Mouse (Mus musculus) limb, embryonic 13.5 days (tissue): Measurements from ENCODE around the gene Cttn. TPM values are rescaled to one million over a fixed set of nuclear protein-coding genes. Genes with fewer than 3 reads are reported as not detected.

ENCODE experiments used
- ATAC-seq: fragments of 200-750 bp; cut with Nextera tagmentation; 2 replicates; pipeline ENCODE4 v1.8.0; 2017; ENCODE audit warnings: low read depth, moderate number of reproducible peaks, moderate TSS enrichment; ENCODE audit not compliant: low FRiP score
- H3K27ac ChIP-seq: fragments of 300-500 bp; sonication (generic); 2 replicates; pipeline ENCODE4 v1.5.1; 2015; ENCODE audit warnings: inconsistent platforms, mild to moderate bottlenecking, moderate library complexity
- H3K27me3 ChIP-seq: fragments of 300-500 bp; sonication (generic); 2 replicates; pipeline ENCODE4 v1.6.1; 2015; ENCODE audit warnings: mild to moderate bottlenecking, inconsistent platforms
- H3K36me3 ChIP-seq: fragments of 300-500 bp; sonication (generic); 2 replicates; pipeline ENCODE4 v1.6.1; 2015; ENCODE audit warnings: inconsistent platforms, mild to moderate bottlenecking, moderate library complexity
- H3K4me1 ChIP-seq: fragments of 300-500 bp; sonication (generic); 2 replicates; pipeline ENCODE4 v1.6.1; 2015; ENCODE audit warnings: inconsistent platforms
- H3K4me2 ChIP-seq: fragments of 300-500 bp; sonication (generic); replicated peaks from 2 replicates; pipeline ENCODE4 v1.6.1; 2015; ENCODE audit warnings: inconsistent platforms, mild to moderate bottlenecking, moderate library complexity
- H3K4me3 ChIP-seq: fragments of 300-500 bp; sonication (generic); 2 replicates; pipeline ENCODE4 v1.5.1; 2015; ENCODE audit warnings: moderate library complexity, mild to moderate bottlenecking, inconsistent platforms
- H3K9ac ChIP-seq: fragments of 300-500 bp; sonication (generic); 2 replicates; pipeline ENCODE4 v1.6.1; 2015; ENCODE audit warnings: mild to moderate bottlenecking, inconsistent platforms
- H3K9me3 ChIP-seq: fragments of 300-500 bp; sonication (generic); 2 replicates; pipeline ENCODE4 v1.6.1; 2016; ENCODE audit warnings: inconsistent platforms
- WGBS: fragments of 180-500 bp; shearing (Covaris S2); methylation state at CpG from one replicate; pipeline ENCODE4 v1.1.7; 2015; 5-methylcytosine and 5-hydroxymethylcytosine counted together
- polyA plus RNA-seq: library from polyadenylated mRNA; unstranded; fragments of >200 nt; fragmentation: Nextera tagmentation; extraction: Ambion mirVana; gene quantifications from 2 replicates; pipeline ENCODE4 v1.2.1, GENCODE M21; 2015

Cttn gene
- polyA plus RNA-seq, 1 experiment from 2014 or later = 192 TPM

DNA sequence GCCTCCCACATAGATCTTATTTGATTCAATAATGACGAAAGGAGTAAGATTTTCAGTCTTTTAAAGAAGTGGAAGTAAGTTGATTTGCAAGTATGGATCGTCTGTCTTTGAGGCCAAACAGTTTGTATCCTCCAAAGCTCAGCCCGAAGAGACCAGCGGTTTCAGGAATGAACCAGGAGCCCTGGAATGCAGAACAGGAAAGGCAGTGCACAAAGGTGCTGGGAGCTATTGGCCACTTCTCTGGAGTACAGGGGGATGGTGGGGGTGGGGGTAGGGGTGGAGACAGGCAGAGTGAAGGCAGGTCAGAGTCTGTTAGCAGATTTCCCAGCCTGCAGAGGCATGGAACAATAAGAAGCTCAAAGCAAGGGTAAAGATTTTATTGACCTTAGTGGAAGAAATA lies 2.7 kb upstream of the Cttn start:
- no peak overlapping the region for H3K4me3 ChIP-seq
- no peaks in the 10 kb centered on the region for H3K27me3 ChIP-seq
- H3K27ac ChIP-seq = no peak overlapping the region
- ATAC-seq = no peak
- no peak overlapping the region for H3K4me2 ChIP-seq
- 68% methylated on average over 4 of the region's 4 CpGs for WGBS
- H3K9me3 ChIP-seq = no peaks in the 10 kb centered on the region
- H3K9ac ChIP-seq = no peak overlapping the region
- peaks cover 26% of the 10 kb centered on the region for H3K36me3 ChIP-seq
- H3K4me1 ChIP-seq = peaks cover 14% of the 10 kb centered on the region

GRCm38 (mm10) chr7:144471103-144471502 lies 294 bp upstream of the Cttn start:
- 77% methylated on average over 2 of the region's 2 CpGs for WGBS
- Histone ChIP-seq H3K4me1 (peaks cover 15% of the 10 kb centered on the region), H3K9ac (peak overlapping the region; percentile 95), H3K27ac (no peak overlapping the region), H3K4me3 (peak overlapping the region; percentile 95), H3K27me3 (no peaks in the 10 kb centered on the region), H3K4me2 (peak overlapping the region; percentile 80), H3K9me3 (no peaks in the 10 kb centered on the region), H3K36me3 (peaks cover 11% of the 10 kb centered on the region)
- no peak for ATAC-seq

DNA sequence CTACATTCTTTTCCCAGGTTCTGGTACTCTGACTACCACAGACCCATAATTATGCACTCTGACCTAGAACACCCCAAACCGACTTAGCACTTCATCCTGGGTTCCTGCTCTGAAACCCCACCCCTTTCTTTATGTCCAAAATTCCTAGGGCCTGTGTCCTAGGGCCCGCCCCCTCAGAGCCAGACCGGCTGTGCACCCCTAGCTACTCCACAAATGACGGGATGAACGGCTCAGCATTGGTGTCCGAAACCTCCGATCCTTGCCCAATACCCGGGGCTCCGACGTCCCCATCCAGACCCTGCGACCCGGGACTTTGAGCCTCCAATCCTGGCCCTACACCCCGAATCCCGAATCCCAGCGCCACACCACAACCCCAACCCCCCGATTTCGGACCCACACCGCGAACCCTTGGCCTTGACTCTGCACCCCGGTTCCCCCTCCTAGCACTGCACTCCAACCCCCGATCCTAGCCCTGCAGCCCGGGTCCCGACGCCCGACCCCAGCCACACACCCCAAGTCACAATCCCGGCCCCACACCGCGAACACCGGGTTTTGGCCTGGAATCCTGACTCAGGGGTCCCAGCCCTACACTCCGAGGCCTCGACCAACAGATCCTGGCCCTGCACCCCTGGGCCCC lies 783 bp downstream of the Cttn start:
- peak; percentile 13; the same call in 1 of the 2 replicates for ATAC-seq
- WGBS = under 1% methylated on average over 31 of the region's 31 CpGs
- H3K4me2 ChIP-seq = peak overlapping the region; percentile 80

GRCm38 (mm10) chr7:144469181-144469641 lies 1.6 kb downstream of the Cttn start:
- H3K4me1 ChIP-seq = peaks cover 15% of the 10 kb centered on the region
- no peaks in the 10 kb centered on the region for H3K9me3 ChIP-seq
- peak overlapping the region; percentile 95 for H3K4me3 ChIP-seq
- H3K4me2 ChIP-seq = peak overlapping the region; percentile 80
- ATAC-seq = no peak
- H3K36me3 ChIP-seq = peaks cover 17% of the 10 kb centered on the region
- no peaks in the 10 kb centered on the region for H3K27me3 ChIP-seq
- H3K9ac ChIP-seq = peak overlapping the region; percentile 95
- 20% methylated on average over 4 of the region's 4 CpGs for WGBS
- peak overlapping the region; percentile 48; the same call in 1 of the 2 replicates for H3K27ac ChIP-seq

More for the DNA sequence above, 783 bp downstream of the Cttn start:
- no peaks in the 10 kb centered on the region for H3K9me3 ChIP-seq
- peak overlapping the region; percentile 77; the same call in 1 of the 2 replicates for H3K27ac ChIP-seq
- H3K36me3 ChIP-seq = peaks cover 9% of the 10 kb centered on the region
- H3K9ac ChIP-seq = peak overlapping the region; percentile 95
- H3K4me1 ChIP-seq = peaks cover 15% of the 10 kb centered on the region
- H3K4me3 ChIP-seq = peak overlapping the region; percentile 95
- H3K27me3 ChIP-seq = no peaks in the 10 kb centered on the region

GRCm38 (mm10) chr7:144468741-144469140 lies 2.1 kb downstream of the Cttn start:
- no peaks in the 10 kb centered on the region for H3K27me3 ChIP-seq
- H3K36me3 ChIP-seq = peaks cover 21% of the 10 kb centered on the region
- peaks cover 15% of the 10 kb centered on the region for H3K4me1 ChIP-seq
- H3K9ac ChIP-seq = peak overlapping the region; percentile 95
- H3K4me3 ChIP-seq = peak overlapping the region; percentile 95
- ATAC-seq = no peak
- H3K9me3 ChIP-seq = no peaks in the 10 kb centered on the region
- peak overlapping the region; percentile 80 for H3K4me2 ChIP-seq
- no peak overlapping the region for H3K27ac ChIP-seq
- WGBS = 74% methylated on average over 5 of the region's 5 CpGs

GRCm38 (mm10) chr7:144462577-144462976 lies 8.2 kb downstream of the Cttn start:
- Histone ChIP-seq H3K4me2 (no peak overlapping the region), H3K27me3 (no peaks in the 10 kb centered on the region), H3K9ac (no peak overlapping the region), H3K27ac (no peak overlapping the region), H3K4me1 (no peaks in the 10 kb centered on the region), H3K36me3 (peaks cover 83% of the 10 kb centered on the region), H3K4me3 (no peak overlapping the region), H3K9me3 (no peaks in the 10 kb centered on the region)
- no peak for ATAC-seq
- WGBS = 88% methylated on average over 7 of the region's 7 CpGs

GRCm38 (mm10) chr7:144461246-144461902 lies 9.4 kb downstream of the Cttn start:
- Histone ChIP-seq H3K4me1 (no peaks in the 10 kb centered on the region), H3K4me2 (no peak overlapping the region), H3K9ac (no peak overlapping the region), H3K27me3 (no peaks in the 10 kb centered on the region), H3K27ac (no peak overlapping the region), H3K9me3 (no peaks in the 10 kb centered on the region), H3K36me3 (peaks cover 95% of the 10 kb centered on the region), H3K4me3 (no peak overlapping the region)
- no peak for ATAC-seq
- 92% methylated on average over 6 of the region's 6 CpGs for WGBS

DNA sequence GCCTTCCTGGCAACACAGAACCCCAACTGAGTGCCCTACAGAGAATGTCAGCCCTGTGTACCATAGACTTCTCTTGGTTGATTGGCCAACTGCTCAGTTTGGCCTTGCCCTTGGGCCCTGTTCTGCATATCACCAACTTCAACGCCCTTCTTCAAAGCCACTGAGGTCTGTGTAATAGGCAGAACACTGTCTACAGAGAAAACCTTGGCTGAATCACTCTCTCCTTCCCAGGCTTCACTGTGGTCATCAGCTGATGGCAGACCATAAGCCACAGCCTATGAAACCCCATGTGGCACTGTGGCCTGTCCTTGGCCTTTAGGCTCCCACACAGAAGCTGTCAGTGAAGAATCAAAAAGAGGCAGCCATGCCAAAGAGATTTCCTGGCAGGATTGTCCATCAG lies 11.9 kb downstream of the Cttn start:
- Histone ChIP-seq H3K27me3 (no peaks in the 10 kb centered on the region), H3K9me3 (no peaks in the 10 kb centered on the region), H3K27ac (no peak overlapping the region), H3K9ac (no peak overlapping the region), H3K36me3 (peaks cover 100% of the 10 kb centered on the region), H3K4me3 (no peak overlapping the region), H3K4me1 (no peaks in the 10 kb centered on the region), H3K4me2 (no peak overlapping the region)
- 90% methylated on average over 1 of the region's 1 CpGs for WGBS
- ATAC-seq = no peak

DNA sequence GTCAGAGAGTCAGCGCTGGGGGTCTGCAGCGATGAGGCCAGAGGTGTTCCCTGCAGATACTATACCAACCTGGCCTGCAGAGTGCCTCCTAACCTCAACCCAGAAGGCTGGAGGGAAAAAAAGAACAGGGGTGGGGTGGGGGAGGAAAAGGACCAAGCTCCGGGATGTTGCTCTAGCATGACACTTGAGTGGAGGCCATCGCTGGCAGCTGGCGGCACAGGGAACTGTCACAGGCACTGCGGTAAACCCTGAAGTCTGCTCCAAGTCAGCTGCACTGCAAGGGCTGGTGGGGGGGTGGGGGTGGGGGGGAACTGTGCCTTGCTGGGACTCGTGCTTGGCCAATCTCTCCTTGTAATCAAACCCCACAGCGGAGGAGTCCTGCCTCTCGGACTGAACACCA lies 20.1 kb downstream of the Cttn start:
- Histone ChIP-seq H3K27me3 (no peaks in the 10 kb centered on the region), H3K9ac (no peak overlapping the region), H3K36me3 (peaks cover 100% of the 10 kb centered on the region), H3K4me1 (no peaks in the 10 kb centered on the region), H3K27ac (no peak overlapping the region), H3K4me2 (no peak overlapping the region), H3K9me3 (no peaks in the 10 kb centered on the region), H3K4me3 (no peak overlapping the region)
- 92% methylated on average over 9 of the region's 9 CpGs for WGBS
- ATAC-seq = no peak

- Histone ChIP-seq H3K4me1 (no peaks in the 10 kb centered on the region), H3K27ac (no peak overlapping the region), H3K36me3 (peaks cover 100% of the 10 kb centered on the region), H3K4me2 (no peak overlapping the region), H3K9me3 (no peaks in the 10 kb centered on the region), H3K9ac (no peak overlapping the region), H3K4me3 (no peak overlapping the region), H3K27me3 (no peaks in the 10 kb centered on the region)
- 95% methylated on average over 13 of the region's 13 CpGs for WGBS
- no peak for ATAC-seq
These were observed 20.9 kb downstream of the Cttn start for GRCm38 (mm10) chr7:144449637-144450570.

- H3K27ac ChIP-seq = no peak overlapping the region
- no peak overlapping the region for H3K4me2 ChIP-seq
- ATAC-seq = no peak
- H3K4me1 ChIP-seq = no peaks in the 10 kb centered on the region
- WGBS = 85% methylated on average over 1 of the region's 1 CpGs
- H3K9ac ChIP-seq = no peak overlapping the region
- H3K4me3 ChIP-seq = no peak overlapping the region
- H3K27me3 ChIP-seq = no peaks in the 10 kb centered on the region
- no peaks in the 10 kb centered on the region for H3K9me3 ChIP-seq
- peaks cover 98% of the 10 kb centered on the region for H3K36me3 ChIP-seq
These were observed 22.6 kb downstream of the Cttn start for GRCm38 (mm10) chr7:144448186-144448585.

- Histone ChIP-seq H3K27ac (no peak overlapping the region), H3K4me2 (no peak overlapping the region), H3K4me1 (no peaks in the 10 kb centered on the region), H3K4me3 (no peak overlapping the region), H3K9me3 (no peaks in the 10 kb centered on the region), H3K27me3 (no peaks in the 10 kb centered on the region), H3K36me3 (peaks cover 97% of the 10 kb centered on the region), H3K9ac (peak overlapping the region; percentile 19; the same call in 1 of the 2 replicates)
- WGBS = 83% methylated on average over 3 of the region's 3 CpGs
- no peak for ATAC-seq
These were observed 23.7 kb downstream of the Cttn start for GRCm38 (mm10) chr7:144447146-144447545.
